Comparison of ENCODE assay signal across 11 mouse cellular contexts in genomic region chr6:94683701-94684100, GRCm38 (mm10). TPM values are rescaled to one million over a fixed set of nuclear protein-coding genes. Genes with fewer than 3 reads are reported as not detected.
DNase-seq lines count a peak whose midpoint lies in the region; ATAC-seq lines count a peak whose summit lies in the region.
"Had no signal": no experiment of that assay in that cellular context is flagged by ENCODE, and none has a peak within 500 bp of the region (broad histone marks: within the 10 kb centered on the region; RNA-seq: fewer than 3 reads in every experiment).

No protein-coding gene starts in this region.

- no peak overlapping the region for H3K4me2 ChIP-seq in forebrain, embryonic 15.5 days (replicated peaks)

- no peak overlapping the region for H3K4me3 ChIP-seq in forebrain, embryonic 10.5 days
- no peak overlapping the region for H3K4me3 ChIP-seq in forebrain, embryonic 15.5 days
- no peak overlapping the region for H3K4me3 ChIP-seq in limb, embryonic 10.5 days

- H3K4me1 ChIP-seq in forebrain, embryonic 10.5 days, result peaks cover 99% of the 10 kb centered on the region
- H3K4me1 ChIP-seq in forebrain, embryonic 15.5 days, result peaks cover 33% of the 10 kb centered on the region
- H3K4me1 ChIP-seq in limb, embryonic 10.5 days, result peaks cover 81% of the 10 kb centered on the region

- H3K9ac ChIP-seq in forebrain, embryonic 15.5 days (replicated peaks), result no peak overlapping the region
- H3K9ac ChIP-seq: liver, embryonic 14.5 days had no signal

- H3K9me3 ChIP-seq in forebrain, embryonic 10.5 days, result no peaks in the 10 kb centered on the region
- H3K9me3 ChIP-seq in forebrain, embryonic 15.5 days, result no peaks in the 10 kb centered on the region
- H3K9me3 ChIP-seq in limb, embryonic 10.5 days (replicated peaks), result no peaks in the 10 kb centered on the region

- H3K27me3 ChIP-seq in forebrain, embryonic 10.5 days (ENCODE audit: poor library complexity, severe bottlenecking), result no peaks in the 10 kb centered on the region
- H3K27me3 ChIP-seq in forebrain, embryonic 15.5 days, result no peaks in the 10 kb centered on the region
- H3K27me3 ChIP-seq in limb, embryonic 10.5 days (ENCODE audit: low read depth, poor library complexity, severe bottlenecking), result peaks cover 27% of the 10 kb centered on the region

- peak overlapping the region; percentile 59; the same call in 1 of the 2 replicates for H3K27ac ChIP-seq in forebrain, embryonic 10.5 days
- H3K27ac ChIP-seq in forebrain, embryonic 15.5 days (replicated peaks), result no peak overlapping the region
- 0 out of 2 replicates have a peak overlapping the region, but pooled peaks have one; percentile 4 for H3K27ac ChIP-seq in limb, embryonic 10.5 days
- H3K27ac ChIP-seq: liver, embryonic 14.5 days had no signal

- ATAC-seq in forebrain, embryonic 15.5 days (replicated peaks), result no peak

- DNase-seq in forebrain, embryonic 10.5 days (ENCODE audit: extremely low spot score, low spot score), result no peak
- peak; percentile 25 for DNase-seq in ovary, postnatal 36 days (ENCODE audit: low spot score)
- no peak for DNase-seq in ovary, adult 18-20 months (ENCODE audit: low spot score)
- DNase-seq in limb, embryonic 10.5 days (ENCODE audit: low spot score), result no peak
- no peak for DNase-seq in urinary bladder, postnatal 10 days (ENCODE audit: low spot score)
- no peak for DNase-seq in retina, postnatal 1 day
- no peak for DNase-seq in layer of hippocampus, adult 8-10 months (ENCODE audit: low spot score in 2 of 2)
- DNase-seq: heart, postnatal 10 days; spleen, adult 18-20 months had no signal

- WGBS in forebrain, embryonic 10.5 days, result 91% methylated on average over 3 of the region's 3 CpGs
- WGBS in forebrain, embryonic 15.5 days, result 70% methylated on average over 3 of the region's 3 CpGs
- 83% methylated on average over 3 of the region's 3 CpGs for WGBS in limb, embryonic 10.5 days

- H3K36me3 ChIP-seq in forebrain, embryonic 10.5 days (replicated peaks), result peaks cover 12% of the 10 kb centered on the region
- no peaks in the 10 kb centered on the region for H3K36me3 ChIP-seq in forebrain, embryonic 15.5 days
- no peaks in the 10 kb centered on the region for H3K36me3 ChIP-seq in limb, embryonic 10.5 days

RNA-seq across cellular contexts. Expression of gene Lrig1, which starts 16.3 kb away (rescaled TPM):
- 18.8 and 20.6 TPM in 2 replicates for polyA plus RNA-seq in forebrain, embryonic 10.5 days (2016; fragmentation: Nextera tagmentation; extraction: Ambion mirVana)
- 7.4 and 9.8 TPM in 2 replicates for polyA plus RNA-seq in forebrain, embryonic 15.5 days (2015; fragmentation: Nextera tagmentation; extraction: Ambion mirVana)
- 13.7 and 15.7 TPM in 2 replicates for polyA plus RNA-seq in limb, embryonic 10.5 days (2016; fragmentation: Nextera tagmentation; extraction: Ambion mirVana)
- total RNA-seq in layer of hippocampus, adult 8-10 months (2022), result 10 to 100 TPM; 25.4 to 44.9 (median 33.5) TPM
